Mouse (Mus musculus) thymus, postnatal 36 days (tissue): Measurements from ENCODE around the gene Rhog.

Source experiments
- DNase-seq, 2 experiments: peaks; one replicate each; pipeline ENCODE4 v3.0.0; 2022; ENCODE audit warnings: mixed read lengths in 2 of 2

Rhog gene

DNA sequence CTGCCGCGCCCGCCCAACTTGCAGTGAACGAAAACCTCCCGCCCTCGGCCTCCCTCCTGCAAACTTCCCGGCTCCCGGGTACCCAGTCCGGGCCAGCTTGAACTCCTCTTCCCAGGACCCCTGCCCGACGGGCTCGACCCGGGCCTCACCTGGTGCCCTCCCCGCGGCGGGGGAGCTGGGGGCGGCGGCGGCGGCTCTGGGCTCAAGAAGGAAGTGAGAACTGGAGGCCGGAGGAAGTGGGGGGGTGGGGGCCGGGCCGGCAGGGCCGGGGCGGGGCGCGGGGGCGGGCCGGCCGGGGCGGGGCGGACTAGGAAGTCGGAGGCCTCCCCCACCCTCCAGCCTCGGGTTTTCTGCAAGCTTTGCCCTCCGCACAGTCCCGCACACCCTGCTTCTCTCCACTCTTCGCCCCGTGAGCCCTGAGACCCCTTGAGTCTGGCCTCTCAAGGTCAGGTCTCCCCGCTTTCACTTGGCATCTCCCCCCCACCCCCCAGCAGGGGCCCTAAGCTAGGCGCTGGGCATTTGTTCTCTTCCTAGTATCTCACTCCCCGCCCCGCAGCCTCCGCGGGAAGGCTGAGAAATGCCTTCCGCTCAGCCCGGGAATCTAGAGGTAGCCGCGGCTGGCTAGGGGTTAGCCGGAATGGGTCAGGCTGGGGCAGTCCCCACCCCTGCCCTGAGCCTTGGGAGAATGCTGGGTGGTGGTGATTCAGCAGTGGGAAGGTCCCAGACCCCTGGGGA is 5.8 kb downstream of the Rhog start:
- DNase-seq = peak; percentile 82 to 87

DNA sequence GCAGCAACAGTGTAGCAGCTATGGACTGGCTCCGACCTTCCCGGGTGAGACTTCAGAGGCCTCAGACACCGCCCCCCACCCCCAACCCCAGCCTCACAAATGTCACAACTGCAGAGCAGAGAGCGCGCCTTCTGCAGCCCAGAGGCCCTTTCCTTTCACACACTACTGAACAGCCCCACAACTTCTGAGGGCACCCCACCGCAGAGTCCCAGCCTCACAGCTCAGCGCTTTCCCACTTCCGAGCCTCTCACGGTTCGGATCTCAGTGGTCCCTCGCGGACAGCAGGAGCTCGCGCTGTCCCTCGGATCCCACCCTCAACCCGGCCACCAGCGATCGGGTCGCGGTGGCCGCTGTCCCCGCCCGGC is 6.3 kb downstream of the Rhog start:
- DNase-seq = peak; percentile 76 to 84

DNA sequence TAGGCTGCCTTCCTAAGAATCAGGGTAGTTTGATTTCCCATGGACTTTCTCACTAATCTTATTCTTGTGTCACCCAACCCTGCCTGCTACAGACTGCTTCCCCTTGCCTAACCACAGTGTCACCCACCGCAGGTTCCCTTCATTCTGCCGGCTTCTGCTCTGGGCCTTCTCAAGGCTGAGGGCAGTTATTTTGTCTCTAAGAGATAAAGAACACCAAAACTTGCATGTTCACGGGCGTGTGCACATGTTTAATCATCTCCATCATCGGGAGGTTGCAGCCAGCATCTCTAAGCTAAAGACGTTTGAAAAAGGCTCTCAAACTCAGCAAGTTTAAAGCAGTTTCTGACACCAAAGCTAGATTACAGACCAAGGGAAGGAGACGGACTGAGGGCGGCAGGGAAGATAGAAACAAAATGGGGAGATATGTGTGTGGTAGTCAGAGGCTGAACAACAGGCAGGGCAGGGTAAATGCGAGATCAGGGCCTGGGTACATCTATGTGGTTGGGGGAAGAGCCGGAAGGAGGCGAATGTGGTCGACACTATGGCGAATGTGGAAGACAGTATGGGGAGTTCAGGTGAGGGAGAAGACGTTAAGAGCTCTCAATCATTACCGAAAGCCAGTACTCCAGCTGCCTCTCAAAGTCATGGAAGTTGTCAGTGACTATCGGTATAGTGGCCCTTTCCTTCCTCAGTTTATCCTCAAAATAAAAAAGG is 7.0 kb downstream of the Rhog start:
- DNase-seq = peak; percentile 61

DNA sequence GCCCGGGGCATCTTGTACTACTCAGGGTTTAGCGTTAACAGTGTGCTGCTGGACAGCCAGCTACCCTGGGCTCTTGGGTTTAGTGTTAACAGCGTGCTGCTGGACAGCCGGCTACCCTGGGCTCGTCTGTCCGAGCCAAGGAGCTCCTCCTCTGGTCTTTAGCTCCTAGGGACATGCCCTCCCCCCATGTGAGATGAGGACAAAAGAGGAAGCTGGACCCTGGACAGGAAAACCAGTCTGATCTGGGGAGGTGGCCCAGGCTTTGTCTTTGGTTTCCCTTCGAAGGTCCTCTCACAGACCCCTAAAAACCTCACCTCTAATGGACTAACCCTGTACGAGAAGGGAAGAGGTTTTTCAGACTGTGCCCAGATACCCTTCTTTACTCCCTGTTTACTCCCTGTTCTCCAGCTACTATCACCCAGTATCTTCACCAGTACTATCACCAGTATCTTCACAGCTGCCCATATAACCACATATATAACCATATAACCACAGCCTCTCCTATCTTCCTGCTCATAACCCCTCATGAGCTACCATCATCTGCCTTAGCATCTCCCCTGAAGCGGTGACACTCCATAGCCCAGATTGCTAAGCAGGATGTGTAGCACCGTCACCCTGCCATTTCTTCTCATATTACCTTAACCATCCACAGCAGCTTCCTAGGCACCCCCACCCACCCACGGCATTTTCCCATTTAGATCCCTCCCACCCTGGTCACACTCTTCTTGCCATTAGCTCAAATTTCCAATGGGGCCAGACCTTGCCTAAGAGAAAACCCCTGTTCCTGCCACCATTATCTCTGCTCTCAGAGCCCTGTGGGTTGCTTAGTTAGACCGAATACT is 8.7 kb downstream of the Rhog start:
- no peak for DNase-seq

DNA sequence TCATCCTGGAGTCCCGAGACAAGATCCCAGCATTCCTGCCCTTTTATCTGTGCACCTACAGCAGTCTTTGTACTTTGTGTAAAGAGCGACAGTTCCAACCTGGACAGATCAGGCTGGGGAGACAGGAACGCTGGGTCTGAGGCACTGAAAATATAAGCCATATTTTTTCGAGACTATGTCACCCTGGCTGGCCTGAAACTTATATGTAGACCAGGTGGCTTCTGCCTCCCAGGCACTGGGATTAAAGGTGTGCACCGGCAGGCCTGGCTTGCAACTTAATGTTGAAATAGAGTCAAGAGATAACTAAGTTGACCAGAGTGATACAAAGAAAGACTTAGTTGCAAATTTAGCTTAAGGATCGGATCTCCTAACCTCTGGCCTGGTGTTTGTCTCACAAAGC is 9.6 kb downstream of the Rhog start:
- no peak for DNase-seq

DNA sequence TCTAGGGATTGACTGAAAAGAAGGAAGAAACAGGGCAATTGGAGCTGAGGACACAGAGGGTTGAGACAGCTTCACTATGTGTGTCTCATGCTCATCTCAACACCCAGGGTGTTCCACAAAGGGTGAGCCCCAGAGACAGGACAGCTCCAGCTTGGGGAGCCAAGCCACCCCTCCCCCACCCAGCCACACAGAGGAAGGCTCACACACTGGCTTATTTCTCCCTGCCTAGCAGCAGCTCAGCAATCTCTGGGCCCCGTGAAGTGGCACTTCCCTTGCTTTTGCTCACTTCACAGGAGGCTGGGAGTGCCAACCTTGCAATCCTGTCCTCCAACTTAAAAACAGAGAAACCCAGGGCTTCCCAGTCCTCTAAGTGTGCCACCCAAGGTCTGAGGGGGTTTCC is 10.1 kb downstream of the Rhog start:
- peak in 1 of 2 experiments; percentile 52 for DNase-seq

DNA sequence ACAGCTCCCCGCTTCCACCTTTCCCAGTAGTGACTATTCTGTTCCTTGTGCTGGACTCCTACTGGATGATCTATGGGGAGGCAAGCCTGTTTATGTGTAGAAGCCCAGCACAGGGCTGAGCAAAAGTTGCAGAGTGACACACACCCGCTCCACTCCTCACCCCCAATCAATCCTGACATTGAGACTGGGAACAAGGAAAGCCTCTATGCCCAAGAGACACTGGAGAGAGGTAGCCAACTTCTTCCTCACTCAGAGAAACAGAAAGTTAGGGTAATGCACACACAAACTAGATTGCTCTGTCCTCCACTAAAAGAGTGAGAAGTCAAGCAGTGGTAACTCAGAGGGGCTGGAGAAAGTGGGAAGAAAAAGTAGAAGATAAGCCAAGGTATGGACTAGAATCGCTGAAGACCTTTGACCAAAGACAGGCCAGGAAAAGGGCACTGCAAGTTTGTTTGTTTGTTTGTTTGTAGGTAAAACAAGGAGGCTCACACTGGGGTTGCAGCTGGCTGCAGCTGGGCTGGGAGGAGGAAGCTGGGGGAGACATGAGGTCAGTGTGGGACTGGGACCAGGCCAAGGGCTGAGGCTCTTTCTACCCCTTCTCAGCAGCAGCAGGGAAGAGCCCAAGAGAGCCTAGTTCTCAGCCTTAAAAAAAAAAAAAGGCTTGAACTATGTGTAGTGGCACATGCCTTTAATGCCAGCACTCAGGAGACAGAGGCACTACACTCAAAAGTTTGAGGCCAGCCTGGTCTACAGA is 10.9 kb downstream of the Rhog start:
- no peak for DNase-seq

DNA sequence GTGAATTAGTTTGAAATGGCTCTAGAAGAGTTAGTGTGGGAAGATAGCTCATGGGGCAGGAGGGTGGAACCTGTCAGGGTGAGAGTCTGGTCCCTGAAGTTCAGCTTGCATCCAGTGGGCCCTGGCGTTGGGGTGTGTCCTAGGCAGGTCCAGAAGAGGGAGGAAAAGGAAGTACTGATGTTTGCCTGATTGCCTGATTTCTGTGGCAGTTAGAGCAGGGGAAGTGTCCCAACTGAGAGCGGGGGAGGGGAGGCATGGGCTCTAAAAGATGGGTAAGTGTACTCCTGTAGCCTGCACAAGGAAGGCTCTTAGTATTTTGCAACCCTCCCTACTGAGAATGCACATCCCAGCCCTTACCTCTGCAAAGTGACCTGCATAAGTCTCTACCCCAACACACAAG is 12.0 kb downstream of the Rhog start:
- DNase-seq = peak in 1 of 2 experiments; percentile 41

DNA sequence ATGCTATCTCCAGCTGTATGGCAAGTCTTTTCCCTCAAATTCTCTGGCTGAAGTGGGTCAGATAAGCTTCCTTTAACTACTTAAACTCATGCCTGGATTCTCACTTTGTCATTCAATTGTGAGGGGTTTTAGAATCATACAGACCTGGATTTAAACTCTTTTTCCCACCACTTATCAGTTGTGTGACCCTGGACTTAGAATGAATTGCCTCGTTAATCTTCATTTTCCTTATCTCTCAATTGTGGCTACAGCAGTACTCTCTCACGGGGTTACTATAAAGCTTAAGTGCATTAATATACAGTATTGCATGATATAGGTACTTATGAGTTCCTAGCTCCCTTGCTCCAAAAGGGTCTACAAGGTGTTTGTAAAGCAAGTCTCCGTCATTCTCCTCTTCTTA is 12.9 kb downstream of the Rhog start:
- no peak for DNase-seq

DNA sequence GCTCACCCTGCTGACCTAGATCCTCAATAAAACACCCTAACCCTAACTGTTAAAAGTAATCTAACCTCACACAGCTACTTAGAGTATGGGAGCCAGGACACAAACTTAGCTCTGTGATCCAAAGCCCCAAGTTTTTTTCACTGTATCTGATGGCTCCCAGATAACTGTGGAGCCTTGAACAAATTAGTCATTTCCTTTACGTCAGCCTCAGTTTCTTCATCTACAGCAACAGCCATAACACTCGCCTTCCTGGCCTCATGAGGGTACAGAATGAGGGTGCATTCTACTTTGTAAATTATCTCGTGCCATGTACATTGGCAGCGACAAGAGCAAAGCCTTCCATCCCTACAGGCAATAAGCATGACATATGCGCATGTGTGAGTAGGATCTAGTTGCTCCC is 13.5 kb downstream of the Rhog start:
- DNase-seq = no peak

DNA sequence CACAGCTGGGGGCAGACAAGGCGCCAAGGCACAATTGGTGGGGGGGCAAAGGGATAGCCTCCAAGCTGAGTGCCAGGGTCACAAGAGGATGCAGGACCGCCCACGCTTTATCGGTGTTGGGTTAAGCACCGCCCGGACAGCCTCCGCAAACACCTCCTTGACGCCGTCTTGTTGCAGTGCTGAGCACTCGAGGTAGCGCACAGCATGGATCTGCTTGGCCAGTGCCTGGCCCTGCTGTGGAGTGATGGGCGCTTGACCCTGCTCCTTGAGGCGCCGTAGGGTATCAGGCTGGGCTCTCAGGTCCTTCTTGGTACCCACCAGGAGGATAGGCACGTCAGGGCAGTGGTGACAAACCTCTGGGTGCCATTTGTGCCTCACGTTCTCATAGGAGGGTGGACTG is 16.3 kb downstream of the Rhog start:
- no peak for DNase-seq

DNA sequence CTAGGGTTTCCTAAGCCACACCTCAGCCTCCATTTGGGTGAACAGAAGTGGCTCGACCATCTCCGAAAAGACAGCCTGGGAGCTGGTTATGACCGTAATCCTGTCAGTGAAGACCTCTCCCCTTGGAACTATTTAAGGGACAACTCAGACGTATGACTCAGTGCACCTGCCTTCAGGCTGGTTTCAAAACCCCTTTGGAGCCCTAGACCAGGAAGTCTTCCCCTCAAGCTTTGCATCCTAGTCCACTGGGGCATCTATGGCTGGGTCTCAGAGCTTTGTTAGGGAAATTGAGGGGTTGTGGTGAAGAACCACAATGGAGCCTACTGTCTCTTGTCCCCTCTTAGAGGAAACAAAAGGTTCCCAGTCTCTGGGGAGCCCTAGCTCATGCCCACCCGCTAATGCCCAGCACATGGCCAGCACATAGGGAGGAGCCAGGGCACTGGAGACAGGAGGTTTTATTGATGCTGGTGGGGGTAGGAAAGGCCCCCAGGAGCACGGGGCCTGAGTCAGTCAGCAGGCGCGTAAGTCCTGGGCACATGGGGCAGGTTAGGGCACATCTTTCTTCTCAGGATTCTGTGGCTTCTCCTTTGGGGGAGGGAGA is 17.1 kb downstream of the Rhog start:
- DNase-seq = no peak

DNA sequence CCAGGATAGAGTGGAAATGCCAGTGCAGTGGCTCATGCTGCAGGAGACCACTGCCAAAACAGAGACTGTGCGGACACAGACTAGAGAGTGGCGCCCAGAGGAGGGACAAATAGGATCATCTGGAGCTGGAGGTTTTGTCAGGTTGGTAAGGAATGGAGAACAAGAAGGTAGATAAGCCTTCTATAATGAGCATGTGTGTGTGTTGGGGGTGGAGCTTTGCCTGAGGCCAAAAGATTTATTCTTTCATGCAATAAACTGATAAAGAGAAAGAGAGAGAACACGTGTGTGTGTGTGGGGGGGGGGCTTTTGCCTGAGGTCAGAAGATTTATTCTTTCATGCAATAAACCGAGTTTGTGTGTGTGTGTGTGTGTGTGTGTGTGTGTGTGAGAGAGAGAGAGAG is 22.8 kb downstream of the Rhog start:
- DNase-seq = no peak

DNA sequence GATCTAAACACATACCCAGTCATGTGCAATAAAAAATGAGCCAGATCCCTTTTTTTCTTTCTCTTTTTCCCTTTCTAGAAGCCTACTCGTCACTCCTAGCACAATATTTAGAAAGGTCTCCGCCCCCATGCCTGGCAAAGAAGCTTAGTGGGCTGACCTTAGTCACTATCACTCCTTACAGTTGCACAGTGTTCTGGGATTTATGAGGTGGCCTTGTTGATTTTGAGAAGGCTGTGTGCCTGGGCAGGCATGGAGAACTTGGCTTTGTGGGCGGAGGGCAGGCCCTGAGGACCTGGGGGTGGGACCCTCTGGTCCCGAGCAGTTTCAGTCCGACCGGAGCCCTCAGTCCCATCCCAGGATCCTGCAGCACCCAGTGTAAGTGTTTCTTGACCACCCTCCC is 26.0 kb downstream of the Rhog start:
- no peak for DNase-seq

DNA sequence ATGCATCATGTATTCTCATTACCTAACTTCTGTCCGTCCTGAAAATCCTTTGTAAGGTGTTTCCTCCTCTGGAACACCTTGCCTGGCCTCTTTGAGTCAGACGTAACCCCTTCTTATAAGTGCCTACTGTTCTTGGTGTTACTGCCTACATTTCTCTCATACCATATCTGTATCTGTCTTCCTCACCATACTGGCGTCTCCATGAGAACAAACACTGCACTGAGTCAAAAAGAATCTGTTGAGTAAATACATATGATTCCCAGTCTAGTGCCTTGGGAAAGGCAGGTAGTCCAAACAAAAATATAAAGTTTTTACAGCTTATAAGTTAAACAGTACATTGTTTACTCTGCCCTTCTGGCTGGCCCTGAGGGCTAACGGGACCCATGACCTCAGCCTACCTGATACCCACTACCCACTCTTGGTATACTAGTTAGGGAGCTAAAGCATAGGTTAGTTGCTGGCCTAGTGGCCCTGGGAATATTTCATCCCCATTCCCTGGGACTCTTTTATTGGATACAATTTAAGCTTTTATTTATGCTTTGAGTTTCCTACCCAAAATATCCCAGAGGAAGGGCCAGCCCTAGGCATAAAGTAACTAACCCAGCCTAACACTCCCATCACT is 27.7 kb downstream of the Rhog start:
- no peak for DNase-seq

DNA sequence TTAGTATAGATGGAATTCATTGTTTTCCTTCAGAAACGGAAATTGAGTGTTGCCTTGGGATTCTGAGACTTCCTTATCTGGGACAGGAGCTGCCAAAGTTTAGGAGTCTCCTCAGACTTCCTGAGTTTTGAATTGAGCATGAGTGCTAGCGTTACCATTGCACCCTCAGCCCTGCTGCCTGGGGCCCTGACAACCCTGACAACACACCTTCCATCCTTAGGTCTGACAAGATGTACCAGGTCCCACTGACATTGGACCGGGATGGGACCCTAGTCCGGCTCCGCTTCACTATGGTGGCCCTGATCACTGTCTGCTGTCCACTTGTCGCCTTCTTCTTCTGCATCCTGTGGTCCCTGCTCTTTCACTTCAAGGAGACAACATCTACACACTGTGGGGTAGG is 29.8 kb downstream of the Rhog start:
- no peak for DNase-seq

DNA sequence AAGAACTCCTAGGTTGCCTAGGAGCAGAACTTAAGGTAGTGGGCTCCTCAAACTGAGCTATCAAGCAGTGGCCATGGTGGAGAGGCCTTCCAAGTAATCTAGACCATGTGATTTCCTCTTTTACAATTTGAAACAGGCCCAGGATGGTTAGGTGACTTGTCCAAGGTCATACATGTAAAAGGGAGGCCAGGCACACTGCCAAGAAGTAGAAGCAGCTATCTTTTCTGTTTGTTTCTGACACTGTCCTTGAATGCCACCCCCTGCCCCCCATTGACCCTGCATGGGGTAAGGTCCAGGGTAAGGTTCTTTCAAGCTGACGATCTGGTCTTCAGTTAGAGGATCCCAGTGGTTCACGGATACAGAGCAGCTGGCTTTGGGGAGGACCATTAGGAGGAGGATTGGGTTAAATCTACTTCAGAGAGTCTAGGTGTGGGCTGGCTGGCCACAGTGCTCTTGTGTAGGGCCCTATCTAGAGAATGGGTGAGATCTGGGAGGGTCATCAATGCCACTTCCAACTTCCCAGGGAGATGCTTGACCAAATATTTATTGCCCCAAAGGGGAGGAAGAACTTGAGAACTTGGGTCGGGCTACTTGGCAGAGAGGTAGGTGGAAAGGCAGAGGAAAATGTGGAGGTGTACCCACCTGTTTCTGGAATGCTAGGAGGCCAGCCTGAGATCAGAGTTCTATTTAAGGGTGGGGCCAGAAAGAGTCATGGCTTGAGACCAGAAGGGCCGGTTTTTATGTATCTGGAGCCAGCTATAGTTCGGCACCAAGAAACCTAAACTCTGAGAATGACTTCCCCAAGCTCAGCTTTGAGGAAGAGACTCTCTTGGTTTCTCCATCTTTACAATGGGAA is 31.7 kb downstream of the Rhog start:
- DNase-seq = no peak

DNA sequence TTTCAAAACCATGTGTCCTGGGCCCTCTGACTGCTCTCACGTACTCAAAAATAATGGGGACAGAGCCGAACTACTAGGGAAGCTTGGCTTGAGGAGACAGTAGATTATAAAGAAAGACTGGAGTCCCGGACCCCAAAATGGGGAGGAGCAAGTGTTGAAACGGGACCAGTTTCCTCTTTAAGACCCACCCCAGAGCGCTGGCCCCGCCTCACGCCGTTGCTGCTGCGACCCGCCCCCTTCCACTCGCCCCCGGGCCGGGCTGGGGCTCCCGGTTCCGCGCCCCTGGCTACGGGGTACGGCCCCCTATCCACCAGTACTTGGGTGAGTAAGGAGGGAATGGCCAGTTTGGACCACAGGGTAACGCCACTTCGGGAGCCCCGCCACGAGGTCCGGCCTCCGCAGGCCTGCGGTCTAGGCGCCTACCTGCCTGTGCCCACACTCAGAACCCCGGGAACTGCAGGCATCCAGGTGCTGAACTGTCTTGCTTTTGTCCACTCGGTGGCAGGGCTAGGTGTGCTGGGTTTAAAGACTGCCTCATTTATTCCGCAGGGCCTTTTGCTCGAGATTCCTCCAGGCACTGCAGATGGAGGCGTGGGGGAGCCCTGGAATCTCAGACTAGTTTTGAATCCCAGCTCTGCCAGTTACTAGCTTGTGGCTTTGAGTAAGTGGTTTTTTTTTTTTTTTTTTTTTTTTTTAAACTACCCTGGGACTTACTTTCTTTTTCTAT is 32.9 kb downstream of the Rhog start:
- DNase-seq = peak; percentile 82 to 87

DNA sequence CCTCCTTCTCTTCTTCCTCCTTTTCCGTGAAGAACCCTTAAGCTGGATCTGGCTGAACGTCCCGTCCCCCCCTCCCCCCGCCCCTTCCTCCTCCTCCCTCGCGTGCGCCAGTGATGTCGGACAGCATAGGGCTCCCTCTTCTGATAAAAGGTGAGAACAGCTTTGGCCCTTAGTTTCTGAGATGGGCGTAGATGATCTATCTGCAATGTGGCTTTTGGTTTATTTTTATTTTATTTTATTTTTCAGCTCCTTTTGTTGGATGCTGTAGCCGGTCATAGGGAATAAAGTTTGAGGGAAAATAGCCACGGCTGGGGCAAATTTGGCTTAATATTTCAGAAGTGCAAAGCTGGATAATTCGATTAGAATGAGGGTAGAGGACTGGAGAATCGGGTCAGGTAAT is 33.5 kb downstream of the Rhog start:
- no peak for DNase-seq

DNA sequence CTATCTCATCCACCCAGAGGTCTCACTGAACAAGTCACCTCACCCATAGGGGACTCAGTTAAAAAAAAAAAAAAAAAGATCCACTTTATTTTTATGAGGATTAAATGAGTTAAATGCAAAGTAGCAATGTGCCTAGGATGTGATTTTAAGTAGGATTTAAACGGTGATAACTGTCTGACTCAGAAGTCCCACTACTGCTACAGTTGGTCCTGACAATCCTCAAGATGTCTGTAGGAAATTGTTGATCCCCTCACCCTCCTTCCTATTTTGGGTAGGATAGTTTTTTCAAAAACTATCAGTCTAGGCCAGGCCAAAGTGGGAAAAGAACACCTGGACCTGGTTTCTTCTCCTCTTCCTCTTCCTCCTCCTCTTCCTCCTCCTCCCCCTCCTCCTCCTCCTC is 34.0 kb downstream of the Rhog start:
- DNase-seq = no peak
